Mouse (Mus musculus) stomach, postnatal 0 days (tissue): ENCODE results near the gene Dnah2.

Experiments used
- CTCF ChIP-seq: IDR thresholded peaks from 2 replicates; pipeline ENCODE4 v1.5.1; 2016; ENCODE audit warnings: antibody characterized with exemption, low read depth, mild to moderate bottlenecking, moderate library complexity
- EP300 ChIP-seq: optimal IDR thresholded peaks from 2 replicates; pipeline ENCODE3; 2016; ENCODE audit warnings: antibody characterized with exemption

DNA sequence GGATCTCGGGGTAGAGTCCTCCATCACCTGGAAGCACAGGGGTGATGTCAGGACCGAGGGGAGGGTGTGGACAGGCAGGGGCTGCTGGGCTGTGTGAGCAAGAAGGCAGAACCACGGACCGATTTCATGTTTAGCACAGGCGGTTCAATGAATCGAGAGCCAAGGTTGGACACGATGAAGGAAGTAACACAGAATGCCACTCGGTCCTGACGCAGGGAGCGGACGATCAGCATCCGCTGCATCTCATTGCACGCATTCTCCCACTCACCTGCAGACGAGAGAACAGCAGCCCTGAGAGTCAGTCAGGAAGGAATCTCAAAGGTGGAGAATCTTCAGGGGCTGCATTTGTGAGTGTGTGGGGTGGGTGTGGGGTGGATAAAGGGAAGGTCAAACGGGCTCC lies 118.3 kb downstream of the Dnah2 start:
- no peak for TF ChIP-seq CTCF
- TF ChIP-seq EP300, result no peak
